Mouse (Mus musculus): Measurements from ENCODE around the gene Zhx3. TPM values are rescaled to one million over a fixed set of nuclear protein-coding genes. Genes with fewer than 3 reads are reported as not detected.

The Zhx3 gene
- total and polyA plus RNA-seq, 3 experiments, result 7.9 to 36.8 (median 36.7) TPM

- no peaks in the 10 kb centered on the region; the same call in none of the 2 replicates for H3K36me3 ChIP-seq (ENCODE audit: control insufficient read depth, insufficient read depth, low read length)
- peak overlapping the region; percentile 24 for H3K27ac ChIP-seq
- peaks cover 19% of the 10 kb centered on the region for H3K4me1 ChIP-seq (ENCODE audit: control insufficient read depth, insufficient read depth, low read length)
- no peak overlapping the region for H3K9ac ChIP-seq (ENCODE audit: low read depth, low read length)
- no peak for DNase-seq
- no peaks in the 10 kb centered on the region for H3K27me3 ChIP-seq (ENCODE audit: control insufficient read depth, insufficient read depth, low read length)
- peaks cover 7% of the 10 kb centered on the region for H3K79me2 ChIP-seq (replicated peaks; ENCODE audit: control insufficient read depth, insufficient read depth, low read length)
- WGBS, result 44% methylated on average over 2 of the region's 2 CpGs
- intact Hi-C loops (cut with DNase I), result loop anchor here (1.0 kb wide), 1 partner anchor 158 kb away; no protein-coding TSS in a partner anchor
- TF ChIP-seq CTCF (IDR thresholded peaks at IDR 0.05) (no peak), EP300 (IDR thresholded peaks at IDR 0.05; ENCODE audit: insufficient read depth, low read depth, low read length) (no peak), POLR2A (IDR thresholded peaks at IDR 0.05; ENCODE audit: insufficient read depth, low read depth, low read length) (no peak)
- H3K4me3 ChIP-seq, result no peak overlapping the region
Measured at GRCm38 (mm10) chr2:160729436-160729835, 143.4 kb downstream of the Zhx3 start.

GRCm38 (mm10) chr2:160728972-160729371, 143.8 kb downstream of the Zhx3 start:
- WGBS, result 93% methylated on average over 3 of the region's 3 CpGs
- peaks cover 7% of the 10 kb centered on the region for H3K79me2 ChIP-seq (replicated peaks; ENCODE audit: control insufficient read depth, insufficient read depth, low read length)
- H3K27me3 ChIP-seq (ENCODE audit: control insufficient read depth, insufficient read depth, low read length), result no peaks in the 10 kb centered on the region
- H3K4me1 ChIP-seq (ENCODE audit: control insufficient read depth, insufficient read depth, low read length), result peaks cover 17% of the 10 kb centered on the region
- peak overlapping the region; percentile 5; the same call in 1 of the 2 replicates for H3K27ac ChIP-seq
- TF ChIP-seq CTCF (IDR thresholded peaks at IDR 0.05) (no peak), EP300 (IDR thresholded peaks at IDR 0.05; ENCODE audit: insufficient read depth, low read depth, low read length) (no peak), POLR2A (IDR thresholded peaks at IDR 0.05; ENCODE audit: insufficient read depth, low read depth, low read length) (no peak)
- DNase-seq, result no peak
- no peaks in the 10 kb centered on the region; the same call in 1 of the 2 replicates for H3K36me3 ChIP-seq (ENCODE audit: control insufficient read depth, insufficient read depth, low read length)
- no peak overlapping the region for H3K9ac ChIP-seq (ENCODE audit: low read depth, low read length)
- no peak overlapping the region for H3K4me3 ChIP-seq
- intact Hi-C loops (cut with DNase I), result loop anchor here (1.0 kb wide), 1 partner anchor 158 kb away; no protein-coding TSS in a partner anchor

DNA sequence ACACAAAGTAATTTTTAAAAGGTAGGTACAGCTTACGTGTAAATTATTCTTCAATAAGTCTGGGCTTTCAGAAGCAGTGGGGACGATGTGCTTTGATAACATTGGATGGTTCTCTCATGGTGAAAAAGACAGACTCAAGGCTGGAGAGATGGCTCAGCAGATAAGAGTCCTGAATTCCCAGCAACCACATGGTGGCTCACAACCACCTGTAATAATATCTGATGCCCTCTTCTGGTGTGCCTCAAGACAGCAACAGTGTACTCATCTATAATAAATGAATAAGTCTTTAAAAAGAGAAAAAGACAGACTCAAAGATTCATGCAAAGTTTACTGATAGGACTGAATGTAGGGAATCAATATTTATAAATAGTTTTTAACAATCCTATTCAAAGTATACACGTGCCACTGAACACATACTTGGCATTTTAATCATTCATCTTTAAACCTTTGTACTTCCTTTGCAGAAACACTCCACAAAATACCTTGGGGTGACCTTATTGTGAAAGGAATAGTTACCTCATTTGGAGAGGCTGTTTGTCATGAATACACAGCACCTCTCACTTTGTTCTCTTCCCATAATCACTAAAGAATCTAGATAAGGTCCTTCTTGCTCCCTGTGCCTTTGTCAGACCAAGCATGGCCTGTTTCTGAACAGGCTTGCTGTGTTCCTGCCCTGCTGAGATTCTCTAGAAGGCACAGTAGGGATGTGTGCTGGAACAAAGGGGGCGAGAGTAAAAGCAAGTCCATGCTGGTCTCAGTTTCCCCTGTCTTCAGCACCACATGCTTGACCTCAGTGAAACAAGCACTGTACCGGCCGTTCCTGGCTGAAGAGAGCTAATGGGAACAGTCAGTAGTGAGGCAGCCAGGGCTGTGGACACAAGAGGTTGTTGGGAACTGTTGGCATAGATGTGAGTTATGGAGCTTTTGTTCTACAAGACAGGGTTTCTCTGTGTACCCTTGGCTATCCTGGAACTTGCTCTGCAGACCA, 146.6 kb downstream of the Zhx3 start:
- no peaks in the 10 kb centered on the region; the same call in 1 of the 2 replicates for H3K36me3 ChIP-seq (ENCODE audit: control insufficient read depth, insufficient read depth, low read length)
- TF ChIP-seq EP300 (IDR thresholded peaks at IDR 0.05; ENCODE audit: insufficient read depth, low read depth, low read length) (no peak), CTCF (IDR thresholded peaks at IDR 0.05) (peak; percentile 33), POLR2A (IDR thresholded peaks at IDR 0.05; ENCODE audit: insufficient read depth, low read depth, low read length) (no peak)
- H3K9ac ChIP-seq (ENCODE audit: low read depth, low read length), result no peak overlapping the region
- no peak overlapping the region for H3K4me3 ChIP-seq
- no peaks in the 10 kb centered on the region for H3K79me2 ChIP-seq (replicated peaks; ENCODE audit: control insufficient read depth, insufficient read depth, low read length)
- no peak overlapping the region for H3K27ac ChIP-seq
- WGBS, result 87% methylated on average over 6 of the region's 6 CpGs
- intact Hi-C loops (cut with DNase I), result no loop called here
- no peak for DNase-seq
- H3K27me3 ChIP-seq (ENCODE audit: control insufficient read depth, insufficient read depth, low read length), result no peaks in the 10 kb centered on the region
- H3K4me1 ChIP-seq (ENCODE audit: control insufficient read depth, insufficient read depth, low read length), result peaks cover 12% of the 10 kb centered on the region

GRCm38 (mm10) chr2:160724536-160724935, 148.3 kb downstream of the Zhx3 start:
- no peak for DNase-seq
- no peak overlapping the region for H3K4me3 ChIP-seq
- H3K27me3 ChIP-seq (ENCODE audit: control insufficient read depth, insufficient read depth, low read length), result no peaks in the 10 kb centered on the region
- WGBS, result 50% methylated on average over 5 of the region's 5 CpGs
- H3K4me1 ChIP-seq (ENCODE audit: control insufficient read depth, insufficient read depth, low read length), result peaks cover 3% of the 10 kb centered on the region
- no peak overlapping the region; the same call in 1 of the 2 replicates for H3K27ac ChIP-seq
- TF ChIP-seq EP300 (IDR thresholded peaks at IDR 0.05; ENCODE audit: insufficient read depth, low read depth, low read length) (no peak), CTCF (IDR thresholded peaks at IDR 0.05) (no peak), POLR2A (IDR thresholded peaks at IDR 0.05; ENCODE audit: insufficient read depth, low read depth, low read length) (no peak)
- intact Hi-C loops (cut with DNase I), result no loop called here
- no peaks in the 10 kb centered on the region for H3K79me2 ChIP-seq (replicated peaks; ENCODE audit: control insufficient read depth, insufficient read depth, low read length)
- H3K9ac ChIP-seq (ENCODE audit: low read depth, low read length), result no peak overlapping the region
- no peaks in the 10 kb centered on the region; the same call in 1 of the 2 replicates for H3K36me3 ChIP-seq (ENCODE audit: control insufficient read depth, insufficient read depth, low read length)

GRCm38 (mm10) chr2:160723613-160724375, 149.0 kb downstream of the Zhx3 start:
- H3K9ac ChIP-seq (ENCODE audit: low read depth, low read length), result no peak overlapping the region
- no peaks in the 10 kb centered on the region for H3K79me2 ChIP-seq (replicated peaks; ENCODE audit: control insufficient read depth, insufficient read depth, low read length)
- no peaks in the 10 kb centered on the region for H3K27me3 ChIP-seq (ENCODE audit: control insufficient read depth, insufficient read depth, low read length)
- no peak for DNase-seq
- TF ChIP-seq POLR2A (IDR thresholded peaks at IDR 0.05; ENCODE audit: insufficient read depth, low read depth, low read length), result no peak
- no peak for TF ChIP-seq EP300 (IDR thresholded peaks at IDR 0.05; ENCODE audit: insufficient read depth, low read depth, low read length)
- TF ChIP-seq CTCF (IDR thresholded peaks at IDR 0.05), result no peak
- no peak overlapping the region for H3K4me3 ChIP-seq
- intact Hi-C loops (cut with DNase I), result no loop called here
- H3K36me3 ChIP-seq (ENCODE audit: control insufficient read depth, insufficient read depth, low read length), result peaks cover 4% of the 10 kb centered on the region
- peaks cover 3% of the 10 kb centered on the region for H3K4me1 ChIP-seq (ENCODE audit: control insufficient read depth, insufficient read depth, low read length)
- no peak overlapping the region; the same call in 1 of the 2 replicates for H3K27ac ChIP-seq
- WGBS, result 96% methylated on average over 4 of the region's 4 CpGs
